Comparison of ENCODE assay signal across 21 mouse cellular contexts in the genomic region with DNA sequence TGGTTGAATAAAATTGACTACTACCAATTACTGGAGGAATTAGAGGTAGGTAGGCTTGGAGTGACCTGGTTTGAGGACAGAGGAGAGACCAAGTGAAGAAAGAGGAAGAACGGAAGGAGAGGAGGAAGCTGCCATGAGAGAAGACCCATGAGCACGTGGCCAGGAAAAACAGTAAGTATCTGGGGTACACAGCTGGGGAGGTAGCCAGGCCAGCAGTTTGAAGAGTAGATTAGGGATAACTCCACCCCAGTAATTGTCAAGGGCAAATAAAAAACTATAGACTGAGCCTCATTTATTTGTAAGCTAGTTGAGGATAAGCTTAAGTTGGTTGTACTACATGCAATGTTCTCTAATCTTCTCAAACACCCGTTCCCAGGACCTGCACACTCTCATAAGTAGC.
A peak's percentile ranks its signal among the peaks of the same experiment; 100 is the strongest.
DNase-seq lines count a peak whose midpoint lies in the region; TF ChIP-seq lines count a peak whose summit lies in the region.
"Had no signal": no experiment of that assay in that cellular context is flagged by ENCODE, and none has a peak within 500 bp of the region (broad histone marks: within the 10 kb centered on the region; RNA-seq: fewer than 3 reads in every experiment).

No protein-coding gene starts in this region.

- TF ChIP-seq RAD21 in MEL (IDR thresholded peaks at IDR 0.05; ENCODE audit: low read depth, low read length), result no peak

- no peaks in the 10 kb centered on the region for H3K79me2 ChIP-seq in MEL (ENCODE audit: control insufficient read depth, insufficient read depth, low read length, poor library complexity)

- 89% methylated on average over 3 of the region's 3 CpGs for WGBS in embryonic facial prominence, embryonic 10.5 days

- no peak overlapping the region for H3K4me3 ChIP-seq in MEL (ENCODE audit: control insufficient read depth in 1 of 2, insufficient read depth in 1 of 2, low read depth in 2 of 2, low read length in 2 of 2)
- H3K4me3 ChIP-seq in embryonic facial prominence, embryonic 10.5 days, result no peak overlapping the region

- no peak for TF ChIP-seq CTCF in MEL (IDR thresholded peaks at IDR 0.05 in 2 of 3, conservative IDR thresholded peaks at IDR 0.05 in 1 of 3; ENCODE audit: control insufficient read depth in 1 of 3, insufficient read depth in 1 of 3, low read depth in 2 of 3, low read length in 3 of 3, poor library complexity in 1 of 3, severe bottlenecking in 1 of 3)

- peak in 1 of 2 experiments; percentile 64; a peak in 3 of 4 replicates for TF ChIP-seq EP300 in MEL (IDR thresholded peaks at IDR 0.05; ENCODE audit: low read depth in 1 of 2, low read length in 2 of 2)

- H3K4me1 ChIP-seq in MEL (ENCODE audit: control insufficient read depth in 1 of 2, insufficient read depth in 2 of 2, low read length in 2 of 2), result peaks cover 0 to 5% of the 10 kb centered on the region in 2 experiments; a peak in 2 of 4 replicates
- no peaks in the 10 kb centered on the region for H3K4me1 ChIP-seq in embryonic facial prominence, embryonic 10.5 days

- peak overlapping the region; percentile 27; the same call in 1 of the 2 replicates for H3K27ac ChIP-seq in MEL (ENCODE audit: control insufficient read depth, low read depth, low read length)
- no peak overlapping the region for H3K27ac ChIP-seq in embryonic facial prominence, embryonic 10.5 days (replicated peaks)

- H3K9ac ChIP-seq in MEL (ENCODE audit: control insufficient read depth, low read depth, low read length, poor library complexity, severe bottlenecking), result no peak overlapping the region

- H3K27me3 ChIP-seq in MEL (ENCODE audit: control insufficient read depth in 1 of 2, insufficient read depth in 2 of 2, low read length in 2 of 2), result no peaks in the 10 kb centered on the region
- H3K27me3 ChIP-seq in embryonic facial prominence, embryonic 10.5 days (replicated peaks; ENCODE audit: low read depth, poor library complexity, severe bottlenecking), result no peaks in the 10 kb centered on the region
- H3K27me3 ChIP-seq: CH12.LX, Patski had no signal

- no peak for TF ChIP-seq POLR2A in MEL (IDR thresholded peaks at IDR 0.05; ENCODE audit: control insufficient read depth in 1 of 2, insufficient read depth in 1 of 2, low read depth in 1 of 2, low read length in 2 of 2, poor library complexity in 1 of 2)

- peak; percentile 53 for DNase-seq in heart, adult 11 months
- DNase-seq in heart, adult 9 months (ENCODE audit: low spot score in 2 of 2), result no peak
- DNase-seq in MEL (ENCODE audit: low read depth, low spot score) (peak; percentile 75), MEL-GATA-1-ER (ENCODE audit: extremely low read depth, low read depth) (peak; percentile 19)
- no peak for DNase-seq in embryonic facial prominence, embryonic 10.5 days (ENCODE audit: low spot score)
- no peak for DNase-seq in B cell, adult 2 months
- DNase-seq: adrenal gland, adult 2 months; adrenal gland, adult 8-10 months; adrenal gland, postnatal 10 days; adrenal gland, postnatal 14 days; adrenal gland, postnatal 25 days; adrenal gland, postnatal 36 days; cerebellum, adult 11 months; cerebellum, adult 11-12 months; cerebellum, adult 18-20 months; cerebellum, adult 2 months; cerebellum, adult 8-10 months; cerebellum, adult 9-10 months had no signal

- H3K9me3 ChIP-seq in MEL (replicated peaks; ENCODE audit: insufficient read depth, low read length), result no peaks in the 10 kb centered on the region
- H3K9me3 ChIP-seq in embryonic facial prominence, embryonic 10.5 days, result no peaks in the 10 kb centered on the region
- H3K9me3 ChIP-seq: G1E had no signal

- peaks cover 0 to 7% of the 10 kb centered on the region in 2 experiments; a peak in 2 of 4 replicates for H3K36me3 ChIP-seq in MEL (ENCODE audit: control insufficient read depth in 1 of 2, insufficient read depth in 2 of 2, low read length in 2 of 2)
- no peaks in the 10 kb centered on the region for H3K36me3 ChIP-seq in embryonic facial prominence, embryonic 10.5 days (replicated peaks)
- H3K36me3 ChIP-seq: G1E had no signal

TF ChIP-seq in MEL, 35 proteins besides CTCF, POLR2A, EP300 and RAD21:
- TF ChIP-seq TBP (IDR thresholded peaks at IDR 0.05; ENCODE audit: low read depth, low read length), result no peak; the same call in 1 of the 2 replicates
- TF ChIP-seq MAZ (IDR thresholded peaks at IDR 0.05; ENCODE audit: low read depth, low read length), result no peak
- no peak for TF ChIP-seq NRF1 (IDR thresholded peaks at IDR 0.05; ENCODE audit: insufficient read depth, low read depth, low read length, poor library complexity, severe bottlenecking)
- TF ChIP-seq KAT2A (conservative IDR thresholded peaks at IDR 0.05; ENCODE audit: low read depth, low read length), result no peak
- TF ChIP-seq HCFC1 (IDR thresholded peaks at IDR 0.05; ENCODE audit: low read depth, low read length), result no peak
- TF ChIP-seq JUND (IDR thresholded peaks at IDR 0.05; ENCODE audit: low read depth, low read length), result no peak
- TF ChIP-seq MAX (IDR thresholded peaks at IDR 0.05; ENCODE audit: low read length), result peak; percentile 94
- no peak for TF ChIP-seq MYB (IDR thresholded peaks at IDR 0.05; ENCODE audit: low read depth, low read length)
- peak; percentile 48; the same call in 1 of the 2 replicates for TF ChIP-seq GATA1 (IDR thresholded peaks at IDR 0.05; ENCODE audit: low read depth, low read length)
- no peak for TF ChIP-seq ZNF384 (IDR thresholded peaks at IDR 0.05; ENCODE audit: low read depth, low read length)
- peak; percentile 49; the same call in 1 of the 2 replicates for TF ChIP-seq SIN3A (IDR thresholded peaks at IDR 0.05; ENCODE audit: low read length)
- no peak for TF ChIP-seq ZMIZ1 (IDR thresholded peaks at IDR 0.05; ENCODE audit: low read depth, low read length)
- TF ChIP-seq POLR2AphosphoS2 (IDR thresholded peaks at IDR 0.05; ENCODE audit: low read length), result no peak
- TF ChIP-seq ETS1 (IDR thresholded peaks at IDR 0.05; ENCODE audit: low read depth, low read length), result peak; percentile 70
- peak; percentile 18; the same call in 1 of the 2 replicates for TF ChIP-seq TCF12 (IDR thresholded peaks at IDR 0.05; ENCODE audit: low read depth, low read length)
- TF ChIP-seq USF1 (IDR thresholded peaks at IDR 0.05; ENCODE audit: low read depth, low read length), result peak; percentile 80
- no peak for TF ChIP-seq MAFK (IDR thresholded peaks at IDR 0.05; ENCODE audit: borderline replicate concordance, low read depth, low read length)
- TF ChIP-seq POLR2AphosphoS5 (IDR thresholded peaks at IDR 0.05; ENCODE audit: borderline replicate concordance, low read depth, low read length), result no peak
- TF ChIP-seq BHLHE40 (IDR thresholded peaks at IDR 0.05; ENCODE audit: borderline replicate concordance, low read depth, low read length), result no peak
- no peak for TF ChIP-seq UBTF (IDR thresholded peaks at IDR 0.05; ENCODE audit: borderline replicate concordance, insufficient read depth, low read depth, low read length)
- TF ChIP-seq ZKSCAN1 (IDR thresholded peaks at IDR 0.05; ENCODE audit: low read depth, low read length), result no peak
- TF ChIP-seq CHD2 (IDR thresholded peaks at IDR 0.05; ENCODE audit: low read length), result no peak
- TF ChIP-seq MYC (IDR thresholded peaks at IDR 0.05; ENCODE audit: low read depth, low read length), result peak; percentile 91
- peak; percentile 70 for TF ChIP-seq TAL1 (IDR thresholded peaks at IDR 0.05; ENCODE audit: low read length)
- no peak for TF ChIP-seq CHD1 (IDR thresholded peaks at IDR 0.05; ENCODE audit: low read depth, low read length)
- no peak for TF ChIP-seq ELF1 (IDR thresholded peaks at IDR 0.05; ENCODE audit: low read depth, low read length)
- TF ChIP-seq MEF2A (IDR thresholded peaks at IDR 0.05; ENCODE audit: extremely low read depth, insufficient replicate concordance, low read depth, low read length, poor library complexity, severe bottlenecking), result no peak
- TF ChIP-seq USF2 (IDR thresholded peaks at IDR 0.05; ENCODE audit: borderline replicate concordance in 1 of 2, insufficient read depth in 1 of 2, low read depth in 1 of 2, low read length in 2 of 2), result no peak
- TF ChIP-seq NELFE (IDR thresholded peaks at IDR 0.05; ENCODE audit: low read depth, low read length), result no peak
- no peak for TF ChIP-seq ZC3H11A (IDR thresholded peaks at IDR 0.05; ENCODE audit: low read depth, low read length)
- TF ChIP-seq E2F4 (IDR thresholded peaks at IDR 0.05; ENCODE audit: borderline replicate concordance, low read depth, low read length), result no peak
- TF ChIP-seq SMC3 (IDR thresholded peaks at IDR 0.05; ENCODE audit: low read depth, low read length), result no peak
- no peak for TF ChIP-seq RCOR1 (IDR thresholded peaks at IDR 0.05; ENCODE audit: low read depth, low read length)
- no peak for TF ChIP-seq GABPA (IDR thresholded peaks at IDR 0.05; ENCODE audit: low read depth, low read length)
- 0 out of 2 replicates have a peak, but pooled peaks have one; percentile 39 for TF ChIP-seq MXI1 (IDR thresholded peaks at IDR 0.05; ENCODE audit: low read depth, low read length)

Comparison
In these comparisons a context has a peak if more than half of its experiments do, and no peak if none do; other contexts are left out.
1. DNase-seq: peak in heart, adult 11 months (single experiment), MEL (single experiment) and MEL-GATA-1-ER (single experiment); none in heart, adult 9 months (0 of 2), embryonic facial prominence, embryonic 10.5 days (single experiment) and B cell, adult 2 months (0 of 2).